Mouse (Mus musculus): ENCODE results near the gene Kxd1. TPM values are rescaled to one million over a fixed set of nuclear protein-coding genes. Genes with fewer than 3 reads are reported as not detected.

Kxd1 gene
- polyA plus RNA-seq, 1 experiment from 2014 or later: 81.8 TPM

DNA sequence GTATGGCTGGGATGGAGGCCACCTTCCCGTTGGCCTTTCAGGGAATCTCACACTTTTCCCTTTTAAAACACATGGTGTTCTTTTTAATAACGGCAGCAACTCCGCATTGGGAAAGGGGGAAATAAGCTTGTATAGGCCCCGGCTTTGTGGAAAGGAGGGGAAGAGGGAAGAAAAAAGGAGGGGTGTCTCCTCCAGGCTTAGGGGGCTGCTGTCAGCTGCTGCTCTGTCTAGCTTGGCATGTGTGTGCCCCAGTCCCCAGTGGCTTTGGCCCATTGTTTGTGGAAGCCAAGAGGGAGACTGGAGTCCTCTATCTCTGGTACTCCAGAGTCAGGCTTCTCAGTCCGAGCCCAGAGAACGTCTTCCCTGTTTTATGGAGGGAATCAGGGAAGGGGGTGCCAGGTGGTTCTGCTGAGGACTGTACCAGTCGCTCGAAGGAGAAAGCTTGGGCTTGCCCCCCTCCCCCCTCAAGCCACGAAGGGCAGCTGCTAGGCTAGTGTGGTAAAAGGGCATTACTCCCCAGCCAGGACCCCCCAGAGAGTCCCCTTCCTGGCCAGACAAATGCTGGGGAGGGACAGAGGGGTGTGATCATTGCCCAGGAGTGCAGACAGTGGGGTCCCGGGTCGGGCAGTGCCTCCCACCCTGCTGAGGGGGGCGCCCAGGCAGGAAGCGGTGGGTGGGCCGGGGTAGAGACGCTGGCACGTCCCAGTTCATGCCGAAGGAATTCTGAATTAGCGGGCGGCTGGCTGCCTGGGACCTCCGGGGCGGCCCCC is 32.6 kb downstream of the Kxd1 start:
- H3K36me3 ChIP-seq (ENCODE audit: insufficient read depth, low read length): no peaks in the 10 kb centered on the region
- ATAC-seq (replicated peaks; ENCODE audit: low FRiP score, low read depth) (no peak), DNase-seq (ENCODE audit: low spot score) (no peak)
- H3K4me2 ChIP-seq (ENCODE audit: low read length): peak overlapping the region; percentile 18; the same call in 1 of the 2 replicates
- H3K9me3 ChIP-seq (replicated peaks; ENCODE audit: low read length): no peaks in the 10 kb centered on the region
- H3K4me1 ChIP-seq (replicated peaks; ENCODE audit: insufficient read depth, low read length): peaks cover 8% of the 10 kb centered on the region; the same call in 1 of the 2 replicates
- H3K4me3 ChIP-seq (replicated peaks; ENCODE audit: low read depth, low read length): peak overlapping the region; percentile 4; the same call in 1 of the 2 replicates
- H3K27me3 ChIP-seq (ENCODE audit: insufficient read depth, low read length): peaks cover 83% of the 10 kb centered on the region
- no peak overlapping the region for H3K27ac ChIP-seq
- H3K9ac ChIP-seq (ENCODE audit: low read depth, low read length): peak overlapping the region; percentile 23; the same call in 1 of the 2 replicates
- WGBS: 6% methylated on average over 20 of the region's 21 CpGs
- TF ChIP-seq CTCF (IDR thresholded peaks at IDR 0.05; ENCODE audit: low read depth): no peak

DNA sequence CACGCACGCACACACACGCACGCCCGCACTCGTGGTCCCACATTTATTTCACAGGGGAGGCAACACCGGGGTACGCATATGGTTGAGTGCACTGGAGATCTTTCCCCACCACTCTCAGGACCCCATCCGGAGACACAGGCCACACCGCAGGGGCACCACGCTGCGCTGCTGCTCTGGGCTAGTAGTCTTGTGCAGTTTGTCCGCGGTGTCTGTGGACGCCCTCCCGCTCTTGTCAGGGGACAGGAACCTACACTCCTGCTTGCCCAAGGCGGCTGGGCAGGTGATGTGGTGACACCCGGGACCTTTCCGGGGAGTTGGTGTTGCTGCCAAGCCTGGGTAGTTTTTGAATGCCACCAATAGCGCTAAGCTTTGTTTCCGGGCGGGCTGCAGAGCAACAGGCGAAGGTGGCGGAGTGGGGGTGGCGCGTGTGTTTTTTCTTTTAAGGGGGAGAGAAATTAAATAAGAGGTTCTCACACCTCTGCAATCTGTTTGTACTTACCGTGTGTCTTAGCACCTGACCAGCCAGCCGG is 33.3 kb downstream of the Kxd1 start:
- TF ChIP-seq CTCF (IDR thresholded peaks at IDR 0.05; ENCODE audit: low read depth): no peak
- WGBS: 4% methylated on average over 28 of the region's 28 CpGs

DNA sequence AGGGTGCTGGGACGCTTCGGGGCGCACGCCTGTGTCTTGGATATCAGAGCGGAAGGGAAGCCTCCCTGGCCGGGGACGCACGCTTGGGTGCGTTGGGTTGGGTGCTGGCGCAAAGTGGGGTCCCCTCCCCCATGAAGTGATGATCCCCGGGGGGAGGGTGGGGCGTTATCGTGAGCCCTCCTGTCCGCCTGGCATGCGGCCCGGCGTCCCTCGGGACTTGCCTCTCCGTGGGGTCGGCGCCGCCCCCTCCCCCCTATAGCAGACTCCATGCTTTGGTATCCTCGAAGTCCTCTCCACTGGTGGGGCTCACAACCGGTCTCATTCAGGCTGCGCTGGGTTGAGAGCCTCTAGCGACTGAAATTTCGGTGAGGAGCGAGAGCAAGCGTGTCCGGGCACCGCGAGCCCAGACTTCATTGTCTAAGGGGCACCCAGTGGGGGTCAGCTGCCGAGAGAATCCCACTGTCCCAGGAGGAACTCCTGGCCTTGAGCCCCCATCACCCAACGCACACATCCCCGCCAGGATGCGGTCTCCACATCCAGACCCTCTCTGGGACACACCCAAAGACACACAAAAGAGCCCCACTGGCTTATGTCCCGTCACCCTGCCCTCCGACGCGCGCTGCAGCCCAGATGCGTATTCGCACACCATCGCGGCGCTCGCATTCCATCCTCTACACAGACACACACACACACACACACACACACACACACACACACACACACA is 33.9 kb downstream of the Kxd1 start:
- ATAC-seq (replicated peaks; ENCODE audit: low FRiP score, low read depth): no peak
- no peak for DNase-seq (ENCODE audit: low spot score)
- Histone ChIP-seq H3K27ac (no peak overlapping the region), H3K27me3 (ENCODE audit: insufficient read depth, low read length) (peaks cover 82% of the 10 kb centered on the region), H3K4me2 (ENCODE audit: low read length) (peak overlapping the region; percentile 81), H3K36me3 (ENCODE audit: insufficient read depth, low read length) (no peaks in the 10 kb centered on the region), H3K9ac (ENCODE audit: low read depth, low read length) (peak overlapping the region; percentile 31; the same call in 1 of the 2 replicates), H3K9me3 (replicated peaks; ENCODE audit: low read length) (no peaks in the 10 kb centered on the region), H3K4me3 (replicated peaks; ENCODE audit: low read depth, low read length) (peak overlapping the region; percentile 44), H3K4me1 (replicated peaks; ENCODE audit: insufficient read depth, low read length) (peaks cover 18% of the 10 kb centered on the region)
- WGBS: 2% methylated on average over 46 of the region's 47 CpGs
- TF ChIP-seq CTCF (IDR thresholded peaks at IDR 0.05; ENCODE audit: low read depth): no peak

More for the DNA sequence above, 33.3 kb downstream of the Kxd1 start:
- DNase-seq (ENCODE audit: low spot score) (no peak), ATAC-seq (replicated peaks; ENCODE audit: low FRiP score, low read depth) (no peak)
- Histone ChIP-seq H3K36me3 (ENCODE audit: insufficient read depth, low read length) (no peaks in the 10 kb centered on the region), H3K4me2 (ENCODE audit: low read length) (peak overlapping the region; percentile 81; the same call in 1 of the 2 replicates), H3K9ac (ENCODE audit: low read depth, low read length) (no peak overlapping the region), H3K27ac (no peak overlapping the region), H3K4me1 (replicated peaks; ENCODE audit: insufficient read depth, low read length) (peaks cover 12% of the 10 kb centered on the region; the same call in 1 of the 2 replicates), H3K27me3 (ENCODE audit: insufficient read depth, low read length) (peaks cover 83% of the 10 kb centered on the region), H3K9me3 (replicated peaks; ENCODE audit: low read length) (no peaks in the 10 kb centered on the region), H3K4me3 (replicated peaks; ENCODE audit: low read depth, low read length) (peak overlapping the region; percentile 44)

DNA sequence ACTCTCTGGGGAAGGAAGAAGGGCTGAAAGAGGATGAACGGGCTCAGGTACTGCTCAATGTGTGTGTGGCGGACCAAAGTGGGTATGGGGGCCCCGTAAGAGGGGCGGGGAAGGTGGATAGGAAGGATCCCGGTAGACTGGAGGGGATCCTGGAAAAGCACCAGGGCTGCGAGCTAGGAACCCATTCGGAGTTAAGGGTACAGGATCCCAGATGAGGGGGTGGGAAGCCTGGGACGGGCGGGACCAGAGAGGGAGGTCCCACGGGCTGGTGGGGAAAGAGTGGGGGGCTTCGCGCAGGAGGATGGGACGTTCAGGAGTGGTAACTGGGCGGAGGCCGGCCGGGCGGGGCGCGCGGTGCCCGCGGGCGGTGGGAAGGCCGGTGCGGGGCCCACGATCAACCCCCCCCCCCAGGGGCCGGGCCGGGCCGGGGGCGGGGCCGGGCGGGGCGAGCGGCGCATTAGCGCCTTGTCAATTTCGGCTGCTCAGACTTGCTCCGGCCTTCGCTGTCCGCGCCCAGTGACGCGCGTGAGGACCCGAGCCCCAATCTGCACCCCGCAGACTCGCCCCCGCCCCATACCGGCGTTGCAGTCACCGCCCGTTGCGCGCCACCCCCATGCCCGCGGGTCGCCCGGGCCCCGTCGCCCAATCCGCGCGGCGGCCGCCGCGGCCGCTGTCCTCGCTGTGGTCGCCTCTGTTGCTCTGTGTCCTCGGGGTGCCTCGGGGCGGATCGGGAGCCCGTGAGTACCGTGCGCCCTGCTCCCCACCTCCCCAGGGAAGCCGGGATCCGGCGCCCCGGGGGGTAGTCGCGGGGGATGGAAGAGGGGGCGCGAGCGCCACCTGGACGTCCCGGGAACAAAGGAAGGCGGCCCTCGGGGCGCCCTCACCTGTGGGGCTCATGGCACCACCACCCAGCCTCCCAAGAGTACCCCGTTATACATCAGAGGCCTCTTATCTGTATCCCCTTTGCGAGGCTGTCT is 34.8 kb downstream of the Kxd1 start, which contains the start of gene Crlf1:
TSS of gene Crlf1 (plus strand) at position 495 of the 977 bp plus-strand sequence.
- peaks cover 27% of the 10 kb centered on the region for H3K4me1 ChIP-seq (replicated peaks; ENCODE audit: insufficient read depth, low read length)
- H3K9me3 ChIP-seq (replicated peaks; ENCODE audit: low read length): no peaks in the 10 kb centered on the region
- peak within 1 kb of the TSS; percentile 31 for H3K9ac ChIP-seq (ENCODE audit: low read depth, low read length)
- ATAC-seq (replicated peaks; ENCODE audit: low FRiP score, low read depth): no peak
- no peak for DNase-seq (ENCODE audit: low spot score)
- H3K36me3 ChIP-seq (ENCODE audit: insufficient read depth, low read length): no peaks in the 10 kb centered on the region
- H3K27me3 ChIP-seq (ENCODE audit: insufficient read depth, low read length): peaks cover 86% of the 10 kb centered on the region
- H3K4me3 ChIP-seq (replicated peaks; ENCODE audit: low read depth, low read length): peak within 1 kb of the TSS; percentile 44
- TF ChIP-seq CTCF (IDR thresholded peaks at IDR 0.05; ENCODE audit: low read depth): no peak
- peak within 1 kb of the TSS; percentile 81 for H3K4me2 ChIP-seq (ENCODE audit: low read length)
- 2% methylated on average over 68 of the region's 93 CpGs for WGBS
- H3K27ac ChIP-seq: no peak within 1 kb of the TSS

DNA sequence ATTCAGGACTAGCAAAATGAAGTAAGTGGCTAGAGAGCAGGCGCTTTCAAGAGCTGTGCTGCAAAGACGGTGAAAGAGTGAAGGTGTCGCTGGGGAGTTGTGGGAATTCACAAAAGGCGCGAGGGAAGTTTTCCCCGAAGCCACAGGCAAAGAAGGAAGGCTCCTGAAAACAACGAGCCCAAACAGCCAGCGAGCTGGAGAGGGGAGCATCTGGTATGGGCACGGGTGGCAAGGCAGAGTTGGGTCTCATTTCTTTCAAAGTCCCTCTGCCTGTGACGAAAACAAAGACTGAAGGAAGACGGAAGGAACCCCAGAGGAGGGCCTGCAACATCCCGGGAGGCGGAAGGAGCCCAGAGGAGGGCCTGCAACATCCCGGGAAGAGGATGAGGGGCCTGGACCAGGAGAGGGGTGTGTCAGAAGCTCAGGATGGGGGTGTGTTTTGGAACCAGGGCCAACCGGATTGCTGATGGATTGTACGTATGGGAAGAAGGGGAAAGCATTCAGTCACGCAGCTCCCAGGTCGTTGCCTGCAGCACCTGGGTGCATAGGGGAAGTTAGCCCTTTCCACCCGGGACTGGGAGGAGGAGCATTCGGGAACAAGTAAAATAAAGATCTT is 36.8 kb downstream of the Kxd1 start:
- no peak for ATAC-seq (replicated peaks; ENCODE audit: low FRiP score, low read depth)
- H3K27ac ChIP-seq: no peak overlapping the region
- no peak for TF ChIP-seq CTCF (IDR thresholded peaks at IDR 0.05; ENCODE audit: low read depth)
- H3K9ac ChIP-seq (ENCODE audit: low read depth, low read length): no peak overlapping the region
- H3K4me1 ChIP-seq (replicated peaks; ENCODE audit: insufficient read depth, low read length): peaks cover 32% of the 10 kb centered on the region
- H3K4me3 ChIP-seq (replicated peaks; ENCODE audit: low read depth, low read length): no peak overlapping the region
- H3K9me3 ChIP-seq (replicated peaks; ENCODE audit: low read length): no peaks in the 10 kb centered on the region
- H3K27me3 ChIP-seq (ENCODE audit: insufficient read depth, low read length): peaks cover 89% of the 10 kb centered on the region
- no peak for DNase-seq (ENCODE audit: low spot score)
- WGBS: 9% methylated on average over 20 of the region's 20 CpGs
- H3K36me3 ChIP-seq (ENCODE audit: insufficient read depth, low read length): no peaks in the 10 kb centered on the region
- no peak overlapping the region for H3K4me2 ChIP-seq (ENCODE audit: low read length)
